Mouse (Mus musculus) G1E (cell line): ENCODE results near the gene Mad1l1.

ENCODE experiments used
- CTCF ChIP-seq: IDR thresholded peaks from 2 replicates; pipeline ENCODE4 v1.5.1; 2012; ENCODE audit warnings: low read depth, low read length, inconsistent platforms, mixed read lengths
- GATA1 ChIP-seq: IDR thresholded peaks from 2 replicates; pipeline ENCODE4 v1.6.1; 2012; ENCODE audit warnings: borderline replicate concordance, low read length, inconsistent platforms, mixed read lengths
- POLR2AphosphoS5 ChIP-seq: IDR thresholded peaks from 2 replicates; pipeline ENCODE4 v1.6.1; 2012; ENCODE audit warnings: low read depth, low read length, inconsistent platforms; ENCODE audit not compliant: insufficient replicate concordance
- TAL1 ChIP-seq: conservative IDR thresholded peaks from 2 replicates; pipeline ENCODE4 v1.6.1; 2012; ENCODE audit warnings: low read depth, low read length, inconsistent platforms, mixed read lengths

- no peak for TF ChIP-seq CTCF
- TF ChIP-seq POLR2AphosphoS5: no peak
- no peak for TF ChIP-seq TAL1
- no peak for TF ChIP-seq GATA1
Observed at GRCm38 (mm10) chr5:139978525-139979276, 342.7 kb downstream of the Mad1l1 start.
